Mouse (Mus musculus): ENCODE data around the gene Xntrpc. TPM values are rescaled to one million over a fixed set of nuclear protein-coding genes. Genes with fewer than 3 reads are reported as not detected.

Xntrpc gene
- polyA plus RNA-seq, 1 experiment, result 1.9 TPM

- no peak for TF ChIP-seq POLR2A (IDR thresholded peaks at IDR 0.05; ENCODE audit: extremely low read depth, insufficient read depth, low read length)
- no peak for TF ChIP-seq CTCF (IDR thresholded peaks at IDR 0.05; ENCODE audit: extremely low read depth, insufficient read depth, low read length)
- H3K27ac ChIP-seq (ENCODE audit: insufficient read depth, low read length), result no peak within 1 kb of the TSS
- H3K4me3 ChIP-seq (ENCODE audit: insufficient read depth, low read length), result no peak within 1 kb of the TSS
- H3K4me1 ChIP-seq (ENCODE audit: control insufficient read depth, insufficient read depth, low read length), result no peaks in the 10 kb centered on the region
These were observed 36.0 kb downstream of the Xntrpc start, which contains the start of gene Art1 for GRCm38 (mm10) chr7:102101487-102101886. TSS of gene Art1 (plus strand) at chr7:102101743.

DNA sequence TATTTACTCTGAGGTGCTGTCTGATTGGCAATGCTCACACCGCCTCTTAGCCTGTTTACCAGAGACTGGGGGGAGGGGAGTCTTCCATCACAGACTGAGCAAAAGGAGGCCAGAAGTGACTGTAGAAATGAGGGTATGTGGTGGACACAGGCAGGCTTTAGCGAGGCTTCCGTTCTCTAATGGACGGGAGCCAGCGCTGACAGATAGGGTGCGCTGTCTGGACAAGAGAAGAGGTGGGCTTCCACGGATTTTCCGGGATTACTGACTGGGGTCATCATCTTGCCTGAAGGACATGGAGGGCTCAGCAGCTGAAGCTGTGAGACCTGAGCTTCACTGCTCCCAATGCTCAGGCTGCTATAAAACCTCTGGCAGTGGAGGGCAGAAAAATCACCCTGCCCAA, 36.7 kb downstream of the Xntrpc start:
- TF ChIP-seq POLR2A (IDR thresholded peaks at IDR 0.05; ENCODE audit: extremely low read depth, insufficient read depth, low read length) (no peak), CTCF (IDR thresholded peaks at IDR 0.05; ENCODE audit: extremely low read depth, insufficient read depth, low read length) (no peak)
- no peaks in the 10 kb centered on the region for H3K4me1 ChIP-seq (ENCODE audit: control insufficient read depth, insufficient read depth, low read length)
- H3K27ac ChIP-seq (ENCODE audit: insufficient read depth, low read length), result no peak overlapping the region
- H3K4me3 ChIP-seq (ENCODE audit: insufficient read depth, low read length), result no peak overlapping the region

DNA sequence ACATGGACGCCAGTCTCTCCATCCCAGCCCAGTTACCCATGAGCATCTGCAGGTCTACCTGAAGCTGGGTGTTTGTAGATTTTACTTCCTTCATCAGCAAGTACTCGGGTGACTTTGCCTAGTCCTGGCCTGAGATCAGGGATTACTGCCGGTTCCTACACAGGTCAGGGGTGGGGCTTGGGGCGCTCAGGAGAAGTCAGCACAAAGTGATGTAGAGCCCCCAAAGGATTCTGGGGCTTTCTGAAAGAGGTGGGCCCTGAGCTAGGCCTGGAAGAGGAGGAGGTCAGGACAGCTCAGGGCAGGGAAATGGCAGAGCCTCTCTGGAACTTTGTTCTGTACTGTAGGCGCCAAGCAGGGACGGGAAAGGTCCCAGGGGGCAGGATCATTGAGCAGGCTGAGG, 37.2 kb downstream of the Xntrpc start:
- H3K4me1 ChIP-seq (ENCODE audit: control insufficient read depth, insufficient read depth, low read length), result no peaks in the 10 kb centered on the region
- TF ChIP-seq POLR2A (IDR thresholded peaks at IDR 0.05; ENCODE audit: extremely low read depth, insufficient read depth, low read length) (no peak), CTCF (IDR thresholded peaks at IDR 0.05; ENCODE audit: extremely low read depth, insufficient read depth, low read length) (no peak)
- no peak overlapping the region for H3K4me3 ChIP-seq (ENCODE audit: insufficient read depth, low read length)

GRCm38 (mm10) chr7:102103555-102103954, 38.0 kb downstream of the Xntrpc start:
- Histone ChIP-seq H3K4me3 (ENCODE audit: insufficient read depth, low read length) (no peak overlapping the region), H3K27ac (ENCODE audit: insufficient read depth, low read length) (no peak overlapping the region), H3K4me1 (ENCODE audit: control insufficient read depth, insufficient read depth, low read length) (no peaks in the 10 kb centered on the region)
- TF ChIP-seq POLR2A (IDR thresholded peaks at IDR 0.05; ENCODE audit: extremely low read depth, insufficient read depth, low read length) (no peak), CTCF (IDR thresholded peaks at IDR 0.05; ENCODE audit: extremely low read depth, insufficient read depth, low read length) (no peak)

More for the DNA sequence above, 37.2 kb downstream of the Xntrpc start:
- no peak overlapping the region for H3K27ac ChIP-seq (ENCODE audit: insufficient read depth, low read length)

GRCm38 (mm10) chr7:102104126-102104525, 38.6 kb downstream of the Xntrpc start:
- TF ChIP-seq POLR2A (IDR thresholded peaks at IDR 0.05; ENCODE audit: extremely low read depth, insufficient read depth, low read length), result no peak
- no peak for TF ChIP-seq CTCF (IDR thresholded peaks at IDR 0.05; ENCODE audit: extremely low read depth, insufficient read depth, low read length)

DNA sequence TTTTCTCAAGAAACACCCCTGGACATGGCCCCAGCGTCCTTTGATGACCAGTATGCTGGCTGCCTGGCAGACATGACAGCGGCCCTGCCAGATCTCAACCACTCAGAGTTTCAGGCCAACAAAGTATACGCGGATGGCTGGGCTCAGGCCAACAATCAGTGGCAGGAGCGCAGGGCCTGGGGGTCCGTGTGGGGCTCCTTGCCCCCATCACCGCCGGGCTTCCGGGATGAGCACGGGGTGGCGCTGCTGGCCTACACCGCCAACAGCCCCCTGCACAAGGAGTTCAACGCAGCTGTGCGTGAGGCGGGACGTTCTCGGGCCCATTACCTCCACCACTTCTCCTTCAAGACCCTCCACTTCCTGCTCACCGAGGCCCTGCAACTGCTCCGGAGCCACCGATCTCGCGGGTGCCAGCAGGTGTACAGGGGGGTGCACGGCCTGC, 41.2 kb downstream of the Xntrpc start:
- TF ChIP-seq CTCF (IDR thresholded peaks at IDR 0.05; ENCODE audit: extremely low read depth, insufficient read depth, low read length), result no peak
- no peak for TF ChIP-seq POLR2A (IDR thresholded peaks at IDR 0.05; ENCODE audit: extremely low read depth, insufficient read depth, low read length)
- Histone ChIP-seq H3K27ac (ENCODE audit: insufficient read depth, low read length) (no peak overlapping the region), H3K4me1 (ENCODE audit: control insufficient read depth, insufficient read depth, low read length) (no peaks in the 10 kb centered on the region), H3K4me3 (ENCODE audit: insufficient read depth, low read length) (no peak overlapping the region)

More at GRCm38 (mm10) chr7:102104126-102104525, 38.6 kb downstream of the Xntrpc start:
- H3K27ac ChIP-seq (ENCODE audit: insufficient read depth, low read length), result no peak overlapping the region
- no peak overlapping the region for H3K4me3 ChIP-seq (ENCODE audit: insufficient read depth, low read length)
- H3K4me1 ChIP-seq (ENCODE audit: control insufficient read depth, insufficient read depth, low read length), result no peaks in the 10 kb centered on the region

GRCm38 (mm10) chr7:102108206-102108605, 42.7 kb downstream of the Xntrpc start:
- no peak for TF ChIP-seq POLR2A (IDR thresholded peaks at IDR 0.05; ENCODE audit: extremely low read depth, insufficient read depth, low read length)
- no peak for TF ChIP-seq CTCF (IDR thresholded peaks at IDR 0.05; ENCODE audit: extremely low read depth, insufficient read depth, low read length)
- H3K4me3 ChIP-seq (ENCODE audit: insufficient read depth, low read length), result no peak overlapping the region
- no peaks in the 10 kb centered on the region for H3K4me1 ChIP-seq (ENCODE audit: control insufficient read depth, insufficient read depth, low read length)
- no peak overlapping the region for H3K27ac ChIP-seq (ENCODE audit: insufficient read depth, low read length)

- Histone ChIP-seq H3K27ac (ENCODE audit: insufficient read depth, low read length) (no peak within 1 kb of the TSS), H3K4me1 (ENCODE audit: control insufficient read depth, insufficient read depth, low read length) (no peaks in the 10 kb centered on the region), H3K4me3 (ENCODE audit: insufficient read depth, low read length) (no peak within 1 kb of the TSS)
- TF ChIP-seq CTCF (IDR thresholded peaks at IDR 0.05; ENCODE audit: extremely low read depth, insufficient read depth, low read length), result no peak
These were observed 43.7 kb downstream of the Xntrpc start, which contains the start of gene Art5 for GRCm38 (mm10) chr7:102109171-102109570. TSS of gene Art5 (minus strand) at chr7:102109489.

DNA sequence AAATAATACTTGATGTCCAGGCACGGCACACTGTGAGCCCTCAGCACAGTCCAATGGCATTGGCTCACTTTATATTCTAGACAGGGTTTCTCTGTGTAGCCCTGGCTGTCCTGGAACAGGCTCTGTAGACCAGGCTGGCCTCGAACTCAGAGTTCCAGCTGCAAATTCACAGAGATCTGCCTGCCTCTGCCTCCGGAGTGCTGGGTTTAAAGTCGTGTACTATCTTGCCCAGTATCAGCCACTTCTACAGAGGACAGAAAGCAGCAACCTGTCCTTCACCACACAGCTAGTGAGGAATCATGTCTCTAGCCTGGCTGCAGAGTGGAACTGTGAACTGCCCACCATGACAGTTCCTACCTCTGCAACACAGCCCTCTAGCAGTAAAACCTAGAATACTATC, 44.2 kb downstream of the Xntrpc start:
- no peak for TF ChIP-seq POLR2A (IDR thresholded peaks at IDR 0.05; ENCODE audit: extremely low read depth, insufficient read depth, low read length)
- TF ChIP-seq CTCF (IDR thresholded peaks at IDR 0.05; ENCODE audit: extremely low read depth, insufficient read depth, low read length), result no peak
- Histone ChIP-seq H3K4me1 (ENCODE audit: control insufficient read depth, insufficient read depth, low read length) (no peaks in the 10 kb centered on the region), H3K4me3 (ENCODE audit: insufficient read depth, low read length) (no peak overlapping the region), H3K27ac (ENCODE audit: insufficient read depth, low read length) (no peak overlapping the region)

- no peak for TF ChIP-seq POLR2A (IDR thresholded peaks at IDR 0.05; ENCODE audit: extremely low read depth, insufficient read depth, low read length)
- no peak for TF ChIP-seq CTCF (IDR thresholded peaks at IDR 0.05; ENCODE audit: extremely low read depth, insufficient read depth, low read length)
These were observed 47.7 kb downstream of the Xntrpc start for GRCm38 (mm10) chr7:102113151-102113729.

More at GRCm38 (mm10) chr7:102113151-102113729, 47.7 kb downstream of the Xntrpc start:
- Histone ChIP-seq H3K4me1 (ENCODE audit: control insufficient read depth, insufficient read depth, low read length) (no peaks in the 10 kb centered on the region), H3K27ac (ENCODE audit: insufficient read depth, low read length) (no peak overlapping the region), H3K4me3 (ENCODE audit: insufficient read depth, low read length) (no peak overlapping the region)
